Mouse (Mus musculus): ENCODE data around the gene Chst3. TPM values are rescaled to one million over a fixed set of nuclear protein-coding genes. Genes with fewer than 3 reads are reported as not detected.
A peak's percentile ranks its signal among the peaks of the same experiment; 100 is the strongest.
"Not testable (repeated sequence)": the region's sequence is repeated elsewhere in the genome, so short reads cannot be mapped to it uniquely, and the experiment has no call there.

Gene Chst3
- polyA plus RNA-seq, 1 experiment from 2014 or later: 1.5 TPM

DNA sequence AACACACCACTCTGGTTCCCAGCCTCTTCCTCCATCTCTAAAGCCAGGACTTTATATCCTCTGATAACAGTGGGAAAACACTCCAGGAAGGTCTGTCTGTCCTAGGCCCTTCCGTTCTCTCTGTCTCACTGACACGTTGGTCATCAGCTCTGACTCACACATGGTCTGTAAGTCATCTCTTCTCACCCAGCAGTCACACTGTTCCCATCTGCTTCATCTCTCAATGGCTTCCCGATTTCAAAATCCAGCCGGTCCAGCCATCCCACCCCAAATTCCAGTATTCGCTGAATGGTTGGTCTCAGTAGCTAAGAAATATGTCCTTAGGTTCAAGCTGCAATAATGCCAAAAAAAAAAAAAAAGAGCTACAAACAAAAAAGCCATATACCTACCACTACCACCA, 24.9 kb upstream of the Chst3 start:
- no peak for DNase-seq (ENCODE audit: low spot score)

DNA sequence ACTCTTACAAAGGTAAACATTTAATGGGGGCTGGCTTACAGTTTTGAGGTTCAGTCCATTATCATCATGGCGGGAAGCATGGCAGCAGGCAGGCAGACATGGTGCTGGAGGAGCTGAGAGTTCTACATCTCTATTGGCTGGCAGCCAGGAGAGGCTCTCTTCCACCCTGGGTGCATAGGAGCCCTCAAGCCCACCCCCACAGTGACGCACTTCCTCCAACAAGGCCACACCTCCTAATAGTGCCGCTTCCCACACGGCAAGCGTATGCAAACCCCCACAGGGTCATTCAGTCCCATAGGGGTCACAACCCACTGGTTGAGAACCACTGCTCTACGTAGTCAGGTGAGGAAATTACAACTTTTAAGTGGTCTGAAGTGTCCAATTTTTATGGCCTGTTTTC, 21.4 kb upstream of the Chst3 start:
- ATAC-seq (ENCODE audit: low FRiP score) (no peak), DNase-seq (ENCODE audit: low spot score) (no peak)
- 87% methylated on average over 6 of the region's 6 CpGs for WGBS
- Histone ChIP-seq H3K36me3 (ENCODE audit: control insufficient read depth, insufficient read depth, low read length) (no peaks in the 10 kb centered on the region), H3K9me3 (ENCODE audit: control insufficient read depth, low read length) (no peaks in the 10 kb centered on the region), H3K27ac (ENCODE audit: low read depth, low read length) (no peak overlapping the region), H3K27me3 (ENCODE audit: control insufficient read depth, insufficient read depth, low read length) (no peaks in the 10 kb centered on the region), H3K9ac (ENCODE audit: low read depth, low read length) (no peak overlapping the region), H3K4me2 (replicated peaks; ENCODE audit: low read depth, low read length) (no peak overlapping the region), H3K4me3 (ENCODE audit: low read depth, low read length) (no peak overlapping the region), H3K4me1 (replicated peaks; ENCODE audit: control insufficient read depth, insufficient read depth, low read length) (no peaks in the 10 kb centered on the region)

More for the DNA sequence above, 24.9 kb upstream of the Chst3 start:
- H3K4me1 ChIP-seq (replicated peaks; ENCODE audit: control insufficient read depth, insufficient read depth, low read length): no peaks in the 10 kb centered on the region
- H3K27ac ChIP-seq (ENCODE audit: low read depth, low read length): no peak overlapping the region
- no peaks in the 10 kb centered on the region for H3K36me3 ChIP-seq (ENCODE audit: control insufficient read depth, insufficient read depth, low read length)
- no peak for ATAC-seq (ENCODE audit: low FRiP score)
- H3K9ac ChIP-seq (ENCODE audit: low read depth, low read length): no peak overlapping the region
- no peak overlapping the region for H3K4me2 ChIP-seq (replicated peaks; ENCODE audit: low read depth, low read length)
- H3K4me3 ChIP-seq (ENCODE audit: low read depth, low read length): no peak overlapping the region
- WGBS: 92% methylated on average over 5 of the region's 5 CpGs
- H3K27me3 ChIP-seq (ENCODE audit: control insufficient read depth, insufficient read depth, low read length): no peaks in the 10 kb centered on the region
- H3K9me3 ChIP-seq (ENCODE audit: control insufficient read depth, low read length): no peaks in the 10 kb centered on the region

DNA sequence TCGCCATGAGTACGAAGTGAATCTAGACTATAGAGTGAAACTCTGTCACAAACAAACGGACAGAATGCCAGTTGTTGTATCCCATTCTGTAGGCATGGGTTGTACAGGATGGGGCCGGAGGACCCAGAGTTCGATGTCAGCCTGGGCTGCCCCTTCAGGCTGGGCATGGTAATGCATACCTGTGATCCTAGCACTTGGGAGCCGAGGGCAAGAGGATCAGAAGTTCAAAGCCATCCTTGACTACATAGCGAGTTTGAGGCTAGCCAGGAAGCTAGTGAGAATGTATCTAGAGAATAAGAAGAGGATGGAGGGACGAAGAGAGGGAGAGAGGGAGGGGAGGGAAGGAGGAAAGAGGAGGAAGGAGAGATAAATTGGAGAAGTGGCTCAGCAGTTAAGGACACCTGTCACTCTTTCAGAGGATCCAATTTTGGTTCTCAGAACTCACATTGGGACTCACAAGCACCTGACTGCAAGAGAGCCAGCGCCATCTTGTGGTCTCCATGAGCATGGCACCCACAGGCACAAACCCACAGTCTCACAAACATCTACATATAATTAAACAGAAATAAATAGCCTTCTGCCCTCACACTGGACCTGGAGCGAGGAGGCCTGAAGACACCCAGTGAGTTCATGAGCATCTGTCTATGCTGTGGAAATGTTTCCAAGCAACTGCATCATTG, 18.6 kb upstream of the Chst3 start:
- ATAC-seq (ENCODE audit: low FRiP score): no peak
- WGBS: 62% methylated on average over 10 of the region's 10 CpGs
- no peaks in the 10 kb centered on the region for H3K9me3 ChIP-seq (ENCODE audit: control insufficient read depth, low read length)
- no peak overlapping the region for H3K4me2 ChIP-seq (replicated peaks; ENCODE audit: low read depth, low read length)
- no peak overlapping the region for H3K9ac ChIP-seq (ENCODE audit: low read depth, low read length)
- H3K4me3 ChIP-seq (ENCODE audit: low read depth, low read length): no peak overlapping the region
- H3K27ac ChIP-seq (ENCODE audit: low read depth, low read length): no peak overlapping the region
- H3K27me3 ChIP-seq (ENCODE audit: control insufficient read depth, insufficient read depth, low read length): no peaks in the 10 kb centered on the region
- no peaks in the 10 kb centered on the region for H3K4me1 ChIP-seq (replicated peaks; ENCODE audit: control insufficient read depth, insufficient read depth, low read length)
- no peaks in the 10 kb centered on the region for H3K36me3 ChIP-seq (ENCODE audit: control insufficient read depth, insufficient read depth, low read length)
- peak; percentile 72 for DNase-seq (ENCODE audit: low spot score)

DNA sequence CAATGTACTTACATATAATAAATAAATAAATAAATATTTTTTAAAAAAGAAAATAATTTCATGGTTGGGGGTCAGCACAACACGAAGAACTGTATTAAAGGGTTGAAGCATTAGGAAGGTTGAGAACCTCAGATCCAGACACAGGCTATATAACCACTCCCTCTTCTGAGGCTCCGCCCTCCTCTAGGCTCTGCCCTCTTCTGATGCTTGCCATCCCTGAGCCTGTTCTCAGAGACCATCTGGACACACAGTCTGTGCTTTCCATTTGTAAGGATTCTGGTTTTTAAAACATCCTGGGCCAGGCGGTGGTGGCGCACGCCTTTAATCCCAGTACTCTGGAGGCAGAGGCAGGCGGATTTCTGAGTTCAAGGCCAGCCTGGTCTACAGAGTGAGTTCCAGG, 16.8 kb upstream of the Chst3 start:
- 93% methylated on average over 6 of the region's 6 CpGs for WGBS

DNA sequence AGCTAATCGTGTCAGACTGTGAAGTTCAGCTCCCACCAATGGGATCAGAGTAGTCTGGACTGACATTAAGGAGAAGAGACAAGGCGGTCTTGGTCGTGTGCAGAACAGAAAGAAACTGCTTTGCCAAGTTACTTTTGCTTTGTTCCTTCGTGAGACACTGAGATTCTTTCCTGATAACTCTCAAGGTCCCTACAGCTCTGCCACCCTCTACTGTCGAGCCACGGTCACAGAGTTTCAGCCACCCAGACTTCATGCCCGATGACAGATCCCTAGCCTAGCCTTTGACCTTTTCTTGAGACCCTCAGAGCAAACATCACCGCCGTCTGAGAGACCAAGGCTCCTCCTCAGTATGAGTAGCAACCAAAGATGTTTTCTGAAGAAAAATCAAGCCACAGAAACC, 14.9 kb upstream of the Chst3 start:
- no peak for DNase-seq (ENCODE audit: low spot score)
- Histone ChIP-seq H3K27me3 (ENCODE audit: control insufficient read depth, insufficient read depth, low read length) (no peaks in the 10 kb centered on the region), H3K4me2 (replicated peaks; ENCODE audit: low read depth, low read length) (no peak overlapping the region), H3K4me3 (ENCODE audit: low read depth, low read length) (no peak overlapping the region), H3K4me1 (replicated peaks; ENCODE audit: control insufficient read depth, insufficient read depth, low read length) (no peaks in the 10 kb centered on the region), H3K9me3 (ENCODE audit: control insufficient read depth, low read length) (no peaks in the 10 kb centered on the region), H3K27ac (ENCODE audit: low read depth, low read length) (no peak overlapping the region), H3K36me3 (ENCODE audit: control insufficient read depth, insufficient read depth, low read length) (no peaks in the 10 kb centered on the region), H3K9ac (ENCODE audit: low read depth, low read length) (no peak overlapping the region)
- no peak for ATAC-seq (ENCODE audit: low FRiP score)
- WGBS: 83% methylated on average over 9 of the region's 9 CpGs

More for the DNA sequence above, 16.8 kb upstream of the Chst3 start:
- not testable (repeated sequence) for H3K9me3 ChIP-seq (ENCODE audit: control insufficient read depth, low read length); H3K36me3 ChIP-seq (ENCODE audit: control insufficient read depth, insufficient read depth, low read length); H3K4me3 ChIP-seq (ENCODE audit: low read depth, low read length); H3K27me3 ChIP-seq (ENCODE audit: control insufficient read depth, insufficient read depth, low read length); H3K4me1 ChIP-seq (replicated peaks; ENCODE audit: control insufficient read depth, insufficient read depth, low read length); ATAC-seq (ENCODE audit: low FRiP score); H3K9ac ChIP-seq (ENCODE audit: low read depth, low read length); H3K4me2 ChIP-seq (replicated peaks; ENCODE audit: low read depth, low read length); H3K27ac ChIP-seq (ENCODE audit: low read depth, low read length); DNase-seq (ENCODE audit: low spot score)

DNA sequence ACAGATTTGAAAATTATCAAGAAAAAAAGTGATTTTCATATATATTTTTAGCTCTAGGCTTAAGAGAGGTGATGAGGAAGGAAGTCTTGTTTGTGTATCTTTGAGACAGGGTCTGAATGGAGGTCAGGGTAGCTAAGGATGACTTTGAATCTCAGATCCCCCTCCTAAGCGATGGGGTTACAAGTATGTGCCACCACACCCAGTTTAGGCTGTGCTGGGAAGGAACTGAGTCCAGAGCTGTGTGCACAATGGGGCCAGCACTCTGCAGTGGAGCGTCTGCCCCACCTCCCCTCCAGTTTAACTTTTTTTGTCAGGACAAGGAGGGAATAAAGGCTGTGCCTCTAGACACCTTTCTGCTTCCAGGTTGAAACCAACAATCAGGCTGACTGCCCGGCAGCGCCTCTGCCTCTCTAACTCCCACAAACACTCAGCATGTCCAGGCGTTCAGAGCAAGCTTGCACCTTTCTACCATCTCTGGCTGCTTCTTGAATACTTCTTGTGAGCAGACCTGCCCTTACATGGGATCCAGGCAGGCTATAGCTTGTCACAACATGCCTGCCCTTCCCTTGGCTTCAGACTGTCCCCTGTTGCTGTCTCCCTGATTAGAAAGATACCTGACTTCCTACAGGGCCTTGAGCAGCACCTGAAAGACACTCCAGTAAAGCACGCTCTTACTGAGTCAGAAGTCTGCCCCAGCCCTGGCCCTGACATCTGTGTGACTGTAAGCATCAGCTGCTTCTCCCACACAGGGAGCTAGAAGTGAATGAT, 11.4 kb upstream of the Chst3 start:
- H3K36me3 ChIP-seq (ENCODE audit: control insufficient read depth, insufficient read depth, low read length): no peaks in the 10 kb centered on the region
- WGBS: 77% methylated on average over 6 of the region's 6 CpGs
- no peak overlapping the region for H3K4me3 ChIP-seq (ENCODE audit: low read depth, low read length)
- no peak overlapping the region for H3K27ac ChIP-seq (ENCODE audit: low read depth, low read length)
- ATAC-seq (ENCODE audit: low FRiP score): no peak
- no peaks in the 10 kb centered on the region for H3K4me1 ChIP-seq (replicated peaks; ENCODE audit: control insufficient read depth, insufficient read depth, low read length)
- no peak overlapping the region for H3K9ac ChIP-seq (ENCODE audit: low read depth, low read length)
- H3K27me3 ChIP-seq (ENCODE audit: control insufficient read depth, insufficient read depth, low read length): no peaks in the 10 kb centered on the region
- H3K4me2 ChIP-seq (replicated peaks; ENCODE audit: low read depth, low read length): no peak overlapping the region
- no peak for DNase-seq (ENCODE audit: low spot score)
- H3K9me3 ChIP-seq (ENCODE audit: control insufficient read depth, low read length): no peaks in the 10 kb centered on the region

DNA sequence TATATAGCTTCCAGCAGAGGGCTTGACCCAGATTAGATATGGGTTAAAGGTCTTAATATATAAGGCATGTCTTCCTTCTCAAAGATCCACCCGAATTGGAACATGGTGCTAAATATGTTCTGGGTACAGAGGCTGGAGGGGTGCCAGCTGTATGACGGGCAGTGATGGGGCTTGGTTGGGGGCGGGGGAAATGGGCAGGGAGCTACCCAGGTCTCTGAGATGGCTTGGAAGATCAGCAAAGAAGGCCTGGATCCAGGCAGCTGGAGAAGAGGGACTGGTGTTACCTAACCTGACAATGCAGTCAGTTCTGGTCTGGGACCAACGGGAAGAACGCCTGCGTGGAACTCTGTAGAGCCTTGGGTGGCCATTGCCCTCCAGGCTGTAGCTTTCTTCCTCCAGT, 10.1 kb upstream of the Chst3 start:
- Histone ChIP-seq H3K4me1 (replicated peaks; ENCODE audit: control insufficient read depth, insufficient read depth, low read length) (no peaks in the 10 kb centered on the region), H3K9ac (ENCODE audit: low read depth, low read length) (no peak overlapping the region), H3K4me3 (ENCODE audit: low read depth, low read length) (no peak overlapping the region), H3K27ac (ENCODE audit: low read depth, low read length) (no peak overlapping the region), H3K4me2 (replicated peaks; ENCODE audit: low read depth, low read length) (no peak overlapping the region), H3K36me3 (ENCODE audit: control insufficient read depth, insufficient read depth, low read length) (no peaks in the 10 kb centered on the region), H3K27me3 (ENCODE audit: control insufficient read depth, insufficient read depth, low read length) (no peaks in the 10 kb centered on the region), H3K9me3 (ENCODE audit: control insufficient read depth, low read length) (no peaks in the 10 kb centered on the region)
- DNase-seq (ENCODE audit: low spot score) (no peak), ATAC-seq (ENCODE audit: low FRiP score) (no peak)
- 89% methylated on average over 6 of the region's 6 CpGs for WGBS

DNA sequence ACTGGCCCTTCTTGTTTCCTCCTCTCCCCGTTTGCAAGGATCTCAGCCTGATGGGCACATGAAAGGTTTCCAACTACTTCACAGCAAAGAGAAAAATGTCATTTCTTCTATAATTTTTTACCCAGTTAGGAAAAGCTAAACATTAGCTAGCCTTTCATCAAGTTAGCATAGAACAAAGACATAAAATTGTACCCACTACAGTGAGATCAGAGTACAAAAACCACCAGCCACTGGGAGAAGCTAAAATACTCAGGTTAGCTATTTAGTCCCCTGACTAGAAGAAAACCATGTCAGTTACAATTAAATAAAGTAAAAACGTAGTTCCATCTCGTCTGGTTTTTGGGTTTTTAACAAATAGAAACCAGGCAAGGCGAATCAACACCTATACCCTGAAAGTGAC, 8.6 kb upstream of the Chst3 start:
- H3K4me2 ChIP-seq (replicated peaks; ENCODE audit: low read depth, low read length): no peak overlapping the region
- 78% methylated on average over 4 of the region's 4 CpGs for WGBS
- H3K27ac ChIP-seq (ENCODE audit: low read depth, low read length): no peak overlapping the region
- H3K36me3 ChIP-seq (ENCODE audit: control insufficient read depth, insufficient read depth, low read length): no peaks in the 10 kb centered on the region
- H3K9me3 ChIP-seq (ENCODE audit: control insufficient read depth, low read length): no peaks in the 10 kb centered on the region
- DNase-seq (ENCODE audit: low spot score) (no peak), ATAC-seq (ENCODE audit: low FRiP score) (no peak)
- no peaks in the 10 kb centered on the region for H3K4me1 ChIP-seq (replicated peaks; ENCODE audit: control insufficient read depth, insufficient read depth, low read length)
- H3K9ac ChIP-seq (ENCODE audit: low read depth, low read length): no peak overlapping the region
- H3K27me3 ChIP-seq (ENCODE audit: control insufficient read depth, insufficient read depth, low read length): no peaks in the 10 kb centered on the region
- no peak overlapping the region for H3K4me3 ChIP-seq (ENCODE audit: low read depth, low read length)

DNA sequence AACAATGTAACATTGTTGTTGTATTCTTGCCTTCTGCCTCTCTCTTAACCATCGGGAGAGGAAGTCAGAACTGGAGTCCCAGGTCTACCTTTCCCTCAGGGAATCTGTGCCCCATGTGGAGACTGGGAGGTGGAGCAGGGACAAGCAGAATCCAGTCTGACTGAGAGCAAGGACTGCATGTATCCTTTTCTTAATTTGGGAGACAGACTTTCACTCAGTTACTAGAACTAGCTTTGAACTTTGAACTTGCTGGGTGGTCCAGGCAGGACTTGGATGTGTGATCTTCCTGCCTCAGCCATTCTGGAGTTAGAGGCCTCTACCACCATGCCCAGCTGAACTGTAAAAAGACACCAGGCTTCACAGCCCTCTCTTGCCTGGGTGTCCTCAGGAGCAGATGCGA, 5.5 kb upstream of the Chst3 start:
- no peaks in the 10 kb centered on the region for H3K4me1 ChIP-seq (replicated peaks; ENCODE audit: control insufficient read depth, insufficient read depth, low read length)
- no peaks in the 10 kb centered on the region for H3K36me3 ChIP-seq (ENCODE audit: control insufficient read depth, insufficient read depth, low read length)
- H3K27me3 ChIP-seq (ENCODE audit: control insufficient read depth, insufficient read depth, low read length): no peaks in the 10 kb centered on the region
- no peak overlapping the region for H3K4me2 ChIP-seq (replicated peaks; ENCODE audit: low read depth, low read length)
- WGBS: 77% methylated on average over 2 of the region's 2 CpGs
- DNase-seq (ENCODE audit: low spot score): no peak
- no peak overlapping the region for H3K9ac ChIP-seq (ENCODE audit: low read depth, low read length)
- no peak for ATAC-seq (ENCODE audit: low FRiP score)
- no peaks in the 10 kb centered on the region for H3K9me3 ChIP-seq (ENCODE audit: control insufficient read depth, low read length)
- H3K27ac ChIP-seq (ENCODE audit: low read depth, low read length): no peak overlapping the region
- no peak overlapping the region for H3K4me3 ChIP-seq (ENCODE audit: low read depth, low read length)

Data from hindbrain, embryonic 11.5 days (tissue).